Mouse (Mus musculus) olfactory bulb, adult 2 months (tissue): Measurements from ENCODE around the gene Ahsa1.

ENCODE experiments used
- CTCF ChIP-seq: fragments of 200-500 bp; IDR thresholded peaks from 2 replicates; pipeline ENCODE4 v1.5.1; 2012; ENCODE audit warnings: low read depth, mild to moderate bottlenecking, low read length, moderate library complexity; ENCODE audit not compliant: insufficient read depth
- POLR2A ChIP-seq: fragments of 200-500 bp; IDR thresholded peaks from 2 replicates; pipeline ENCODE4 v1.6.1; 2012; ENCODE audit warnings: mild to moderate bottlenecking, low read depth, low read length, moderate library complexity; ENCODE audit not compliant: insufficient read depth

- TF ChIP-seq CTCF (no peak), POLR2A (no peak)
These were observed 29.3 kb upstream of the Ahsa1 start for GRCm38 (mm10) chr12:87236882-87237483.
